Mouse (Mus musculus) ES-Bruce4 (cell line): Measurements from ENCODE around the gene Ptprk.

ENCODE experiments used
- CTCF ChIP-seq: IDR thresholded peaks from one replicate; pipeline ENCODE4 v1.8.1; 2011; ENCODE audit warnings: low read depth, low read length
- EP300 ChIP-seq: IDR thresholded peaks from 2 replicates; pipeline ENCODE4 v1.6.1; 2011; ENCODE audit warnings: low read depth, low read length; ENCODE audit not compliant: insufficient read depth
- POLR2A ChIP-seq: IDR thresholded peaks from one replicate; pipeline ENCODE4 v1.8.1; 2011; ENCODE audit warnings: low read length; ENCODE audit not compliant: insufficient read depth

GRCm38 (mm10) chr10:28193630-28194029, 119.0 kb downstream of the Ptprk start:
- TF ChIP-seq POLR2A (no peak), CTCF (no peak), EP300 (no peak)
